Mouse (Mus musculus): ENCODE results near the gene Kcna1. TPM values are rescaled to one million over a fixed set of nuclear protein-coding genes. Genes with fewer than 3 reads are reported as not detected.
A peak's percentile ranks its signal among the peaks of the same experiment; 100 is the strongest.

Gene Kcna1
- total RNA-seq (2017) = not detected in 2 replicates

DNA sequence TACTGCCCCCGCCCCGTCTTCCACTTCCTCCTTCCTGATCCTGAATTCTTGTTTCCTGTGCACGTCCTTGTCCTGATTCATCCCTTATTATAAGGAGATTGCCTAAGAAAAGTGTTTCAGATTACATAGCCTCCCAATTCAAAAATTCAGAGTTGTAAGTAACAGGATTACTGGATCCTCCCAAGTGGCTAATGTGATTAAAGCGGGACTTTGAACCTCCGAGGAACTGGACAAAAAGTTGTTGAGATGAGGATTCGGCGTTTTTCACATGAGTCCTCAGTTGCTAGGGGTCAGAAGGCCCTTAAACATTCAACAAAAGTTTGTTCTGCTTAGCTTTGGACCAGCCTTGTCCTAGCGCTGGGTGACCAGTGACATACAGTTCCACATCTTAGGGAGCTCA lies at the start of gene Kcna1:
Kcna1 (minus strand) TSS at position 4 of the 400 bp plus-strand sequence.
- ATAC-seq (replicated peaks in 1 of 2; ENCODE audit: insufficient read depth in 1 of 2, low FRiP score in 2 of 2, low TSS enrichment in 1 of 2, low read depth in 1 of 2, poor library complexity in 2 of 2, severe bottlenecking in 2 of 2) = no peak

GRCm38 (mm10) chr6:126687120-126687519 lies 40.9 kb upstream of the Kcna1 start:
- ATAC-seq (replicated peaks in 1 of 2; ENCODE audit: insufficient read depth in 1 of 2, low FRiP score in 2 of 2, low TSS enrichment in 1 of 2, low read depth in 1 of 2, poor library complexity in 2 of 2, severe bottlenecking in 2 of 2) = no peak

- no peak for ATAC-seq (replicated peaks in 1 of 2; ENCODE audit: insufficient read depth in 1 of 2, low FRiP score in 2 of 2, low TSS enrichment in 1 of 2, low read depth in 1 of 2, poor library complexity in 2 of 2, severe bottlenecking in 2 of 2)
These were observed 39.0 kb upstream of the Kcna1 start for GRCm38 (mm10) chr6:126685135-126685534.

DNA sequence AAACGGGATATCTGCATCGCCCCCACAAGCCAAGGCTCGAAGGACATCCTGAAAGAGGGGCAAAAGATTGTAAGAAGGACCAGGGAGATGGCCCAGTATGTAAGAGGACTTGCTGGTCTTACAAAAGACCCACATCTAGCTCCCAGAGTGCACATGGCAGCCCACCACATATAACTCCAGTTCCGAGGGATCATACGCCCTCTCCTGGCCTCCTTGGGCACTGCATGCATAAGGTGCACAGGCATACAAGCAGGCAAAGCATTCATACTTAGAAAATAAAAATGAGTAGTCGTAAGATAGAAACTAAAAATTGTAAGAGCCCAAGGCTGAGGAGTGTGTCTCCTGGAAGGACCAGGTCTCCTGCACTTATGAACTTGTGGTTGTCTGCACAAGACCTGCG lies 32.8 kb upstream of the Kcna1 start:
- no peak for ATAC-seq (replicated peaks in 1 of 2; ENCODE audit: insufficient read depth in 1 of 2, low FRiP score in 2 of 2, low TSS enrichment in 1 of 2, low read depth in 1 of 2, poor library complexity in 2 of 2, severe bottlenecking in 2 of 2)

DNA sequence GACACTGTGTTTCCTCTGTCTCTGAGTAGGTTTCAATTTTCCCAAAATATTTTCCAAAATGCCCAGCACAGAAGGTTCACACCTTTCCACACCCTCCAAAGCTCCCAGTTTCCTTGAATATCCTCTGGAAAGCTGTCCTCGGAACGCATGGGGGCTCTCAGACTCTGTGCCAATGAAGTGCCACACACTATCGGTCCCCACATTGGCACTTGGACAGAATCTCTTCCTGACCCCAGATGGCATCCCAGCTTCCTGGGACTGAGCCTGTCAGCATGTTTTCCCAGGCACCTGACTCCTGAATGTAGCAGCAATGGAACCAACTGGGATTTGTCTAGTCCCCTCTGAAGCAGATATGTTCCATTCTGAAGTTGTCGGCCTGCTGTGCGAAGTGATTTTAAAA lies 20.8 kb upstream of the Kcna1 start:
- ATAC-seq (replicated peaks in 1 of 2; ENCODE audit: insufficient read depth in 1 of 2, low FRiP score in 2 of 2, low TSS enrichment in 1 of 2, low read depth in 1 of 2, poor library complexity in 2 of 2, severe bottlenecking in 2 of 2) = no peak

- ATAC-seq (replicated peaks in 1 of 2; ENCODE audit: insufficient read depth in 1 of 2, low FRiP score in 2 of 2, low TSS enrichment in 1 of 2, low read depth in 1 of 2, poor library complexity in 2 of 2, severe bottlenecking in 2 of 2) = no peak
These were observed 19.9 kb upstream of the Kcna1 start for GRCm38 (mm10) chr6:126666091-126666490.

DNA sequence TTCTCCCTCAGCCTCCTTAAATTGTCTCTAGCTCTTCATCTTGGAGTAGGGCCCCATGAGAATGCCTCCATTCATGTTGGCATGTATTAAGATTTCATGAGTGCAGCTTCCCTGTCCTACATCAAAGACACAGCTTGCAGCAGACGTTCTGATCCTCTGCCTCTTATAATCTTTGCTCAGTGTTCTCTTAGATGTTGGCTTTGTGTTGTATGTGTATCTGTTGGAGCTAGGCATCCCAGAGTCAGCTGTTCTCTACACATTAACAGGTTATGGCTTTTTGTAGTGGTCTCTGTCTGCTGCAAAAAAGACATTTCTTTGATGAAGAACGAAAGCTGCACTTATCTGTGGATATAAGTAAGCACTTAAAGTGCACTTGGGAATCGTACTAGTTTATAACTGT lies 18.4 kb upstream of the Kcna1 start:
- no peak for ATAC-seq (replicated peaks in 1 of 2; ENCODE audit: insufficient read depth in 1 of 2, low FRiP score in 2 of 2, low TSS enrichment in 1 of 2, low read depth in 1 of 2, poor library complexity in 2 of 2, severe bottlenecking in 2 of 2)

- ATAC-seq (replicated peaks in 1 of 2; ENCODE audit: insufficient read depth in 1 of 2, low FRiP score in 2 of 2, low TSS enrichment in 1 of 2, low read depth in 1 of 2, poor library complexity in 2 of 2, severe bottlenecking in 2 of 2) = no peak
These were observed 11.6 kb upstream of the Kcna1 start for GRCm38 (mm10) chr6:126657646-126658394.

GRCm38 (mm10) chr6:126653561-126653960 lies 7.4 kb upstream of the Kcna1 start:
- ATAC-seq (replicated peaks in 1 of 2; ENCODE audit: insufficient read depth in 1 of 2, low FRiP score in 2 of 2, low TSS enrichment in 1 of 2, low read depth in 1 of 2, poor library complexity in 2 of 2, severe bottlenecking in 2 of 2) = no peak

- no peak; a peak in 1 of 4 replicates for ATAC-seq (replicated peaks in 1 of 2; ENCODE audit: insufficient read depth in 1 of 2, low FRiP score in 2 of 2, low TSS enrichment in 1 of 2, low read depth in 1 of 2, poor library complexity in 2 of 2, severe bottlenecking in 2 of 2)
These were observed 383 bp downstream of the Kcna1 start for GRCm38 (mm10) chr6:126645644-126646358.

DNA sequence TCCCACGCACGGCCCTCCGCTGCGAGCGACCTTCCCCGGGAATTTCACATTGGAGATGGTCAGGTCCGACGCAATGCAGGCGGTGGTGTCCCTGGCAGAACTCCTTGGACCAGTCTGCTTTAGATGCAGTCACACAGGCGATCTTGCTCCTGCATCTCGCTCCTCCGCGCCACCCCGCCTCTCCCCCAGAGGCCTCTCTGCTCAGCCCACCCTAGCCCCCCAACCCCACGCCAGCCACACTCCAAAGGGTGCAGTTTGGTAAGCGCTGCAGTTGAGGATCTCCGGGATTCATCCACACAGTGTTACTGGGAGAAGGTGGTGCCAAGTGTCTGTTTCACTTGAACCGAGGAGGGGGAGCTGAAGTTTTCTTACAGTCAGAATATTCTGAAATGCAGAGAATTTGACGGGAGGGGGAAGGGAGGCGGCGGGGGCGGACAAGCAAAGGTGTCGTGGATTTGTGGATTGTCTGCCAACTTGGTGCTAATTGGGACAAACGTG lies 1.1 kb downstream of the Kcna1 start:
- no peak for ATAC-seq (replicated peaks in 1 of 2; ENCODE audit: insufficient read depth in 1 of 2, low FRiP score in 2 of 2, low TSS enrichment in 1 of 2, low read depth in 1 of 2, poor library complexity in 2 of 2, severe bottlenecking in 2 of 2)

- peak in 1 of 2 experiments; percentile 42; a peak in 1 of 4 replicates for ATAC-seq (replicated peaks in 1 of 2; ENCODE audit: insufficient read depth in 1 of 2, low FRiP score in 2 of 2, low TSS enrichment in 1 of 2, low read depth in 1 of 2, poor library complexity in 2 of 2, severe bottlenecking in 2 of 2)
These were observed 1.8 kb downstream of the Kcna1 start for GRCm38 (mm10) chr6:126644181-126645043.

GRCm38 (mm10) chr6:126643341-126644055 lies 2.7 kb downstream of the Kcna1 start:
- no peak for ATAC-seq (replicated peaks in 1 of 2; ENCODE audit: insufficient read depth in 1 of 2, low FRiP score in 2 of 2, low TSS enrichment in 1 of 2, low read depth in 1 of 2, poor library complexity in 2 of 2, severe bottlenecking in 2 of 2)

GRCm38 (mm10) chr6:126642856-126643321 lies 3.3 kb downstream of the Kcna1 start:
- no peak for ATAC-seq (replicated peaks in 1 of 2; ENCODE audit: insufficient read depth in 1 of 2, low FRiP score in 2 of 2, low TSS enrichment in 1 of 2, low read depth in 1 of 2, poor library complexity in 2 of 2, severe bottlenecking in 2 of 2)

DNA sequence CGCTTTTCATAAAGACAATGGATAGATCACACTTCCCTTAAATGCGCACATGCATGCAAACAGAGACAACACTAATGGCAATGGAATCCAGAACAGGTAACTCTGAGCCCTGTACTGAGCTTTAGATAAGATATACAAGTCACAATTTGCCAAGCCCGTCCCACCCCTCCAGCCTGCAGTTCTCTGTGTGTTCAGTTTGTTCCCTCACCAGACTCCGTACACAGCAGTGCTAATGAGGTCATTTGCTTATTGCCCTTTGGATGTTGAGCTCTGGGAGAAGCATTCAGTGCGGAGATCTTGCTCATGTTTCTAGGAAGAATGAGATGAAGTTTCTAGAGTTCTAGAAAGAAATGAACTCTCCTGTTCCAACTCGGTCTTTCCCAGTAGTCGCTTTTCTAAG lies 17.7 kb downstream of the Kcna1 start:
- ATAC-seq (replicated peaks in 1 of 2; ENCODE audit: insufficient read depth in 1 of 2, low FRiP score in 2 of 2, low TSS enrichment in 1 of 2, low read depth in 1 of 2, poor library complexity in 2 of 2, severe bottlenecking in 2 of 2) = no peak

GRCm38 (mm10) chr6:126618455-126618854 lies 27.7 kb downstream of the Kcna1 start:
- ATAC-seq (replicated peaks in 1 of 2; ENCODE audit: insufficient read depth in 1 of 2, low FRiP score in 2 of 2, low TSS enrichment in 1 of 2, low read depth in 1 of 2, poor library complexity in 2 of 2, severe bottlenecking in 2 of 2) = no peak

DNA sequence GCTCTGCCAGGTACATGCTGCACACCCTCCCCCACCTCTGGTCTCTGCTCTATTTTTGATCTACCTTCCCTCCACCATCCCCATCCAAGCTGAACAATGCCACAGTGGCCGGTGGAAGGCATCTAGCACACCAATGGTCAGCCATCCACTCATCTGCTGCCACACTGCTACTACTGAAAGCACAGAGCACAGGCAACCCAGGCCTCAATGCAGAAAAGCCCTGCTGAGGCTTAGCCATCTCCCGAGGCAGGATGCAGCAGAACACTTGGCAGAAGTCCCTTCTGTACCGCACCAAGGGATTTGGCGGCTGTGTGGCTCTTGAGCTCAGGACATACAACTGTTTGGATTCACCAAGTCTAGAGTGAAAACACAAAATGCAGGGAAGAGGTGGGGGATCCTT lies 35.4 kb downstream of the Kcna1 start:
- ATAC-seq (replicated peaks in 1 of 2; ENCODE audit: insufficient read depth in 1 of 2, low FRiP score in 2 of 2, low TSS enrichment in 1 of 2, low read depth in 1 of 2, poor library complexity in 2 of 2, severe bottlenecking in 2 of 2) = no peak

All from hematopoietic stem cell, adult 5-6 weeks (primary cell).